Mouse (Mus musculus) brain, embryonic 14.5 days (tissue): ENCODE measurements around the gene Gm136.

Experiments used
- CTCF ChIP-seq: fragments of 200-500 bp; IDR thresholded peaks from 2 replicates; pipeline ENCODE4 v1.5.1; 2012; ENCODE audit warnings: inconsistent platforms, mild to moderate bottlenecking, moderate library complexity, borderline replicate concordance; ENCODE audit not compliant: insufficient read depth, insufficient read length; ENCODE audit errors: extremely low read depth
- POLR2A ChIP-seq: fragments of 200-500 bp; IDR thresholded peaks from 2 replicates; pipeline ENCODE4 v1.6.1; 2012; ENCODE audit warnings: mild to moderate bottlenecking, inconsistent platforms, borderline replicate concordance; ENCODE audit not compliant: poor library complexity, insufficient read depth, insufficient read length, severe bottlenecking; ENCODE audit errors: extremely low read depth

- TF ChIP-seq CTCF (peak; percentile 16; the same call in 1 of the 2 replicates), POLR2A (no peak)
Measured at GRCm38 (mm10) chr4:34784865-34785264, 28.8 kb upstream of the Gm136 start.
